Mouse (Mus musculus) left cerebral cortex, postnatal 25 days (tissue): ENCODE results near the gene Soat2. TPM values are rescaled to one million over a fixed set of nuclear protein-coding genes. Genes with fewer than 3 reads are reported as not detected.
"Not testable (repeated sequence)": the region's sequence is repeated elsewhere in the genome, so short reads cannot be mapped to it uniquely, and the experiment has no call there.

ENCODE experiments used
- DNase-seq, 2 experiments: peaks; one replicate each; pipeline ENCODE4 v3.0.0; 2022; ENCODE audit warnings: low spot score in 2 of 2, mixed read lengths in 1 of 2
- intact Hi-C: fragments of 180-260 bp; cut with DNase I; formaldehyde crosslinking; loops from one replicate; pipeline ENCODE4 v1.15.1; 2025
- total RNA-seq, 2 experiments: library from RNA; stranded (reverse); gene quantifications; 2 replicates each; pipeline ENCODE4 v1.2.3; 2021

The Soat2 gene
- total RNA-seq, 2 experiments from 2014 or later, result 0.14 TPM; not detected in 1

DNA sequence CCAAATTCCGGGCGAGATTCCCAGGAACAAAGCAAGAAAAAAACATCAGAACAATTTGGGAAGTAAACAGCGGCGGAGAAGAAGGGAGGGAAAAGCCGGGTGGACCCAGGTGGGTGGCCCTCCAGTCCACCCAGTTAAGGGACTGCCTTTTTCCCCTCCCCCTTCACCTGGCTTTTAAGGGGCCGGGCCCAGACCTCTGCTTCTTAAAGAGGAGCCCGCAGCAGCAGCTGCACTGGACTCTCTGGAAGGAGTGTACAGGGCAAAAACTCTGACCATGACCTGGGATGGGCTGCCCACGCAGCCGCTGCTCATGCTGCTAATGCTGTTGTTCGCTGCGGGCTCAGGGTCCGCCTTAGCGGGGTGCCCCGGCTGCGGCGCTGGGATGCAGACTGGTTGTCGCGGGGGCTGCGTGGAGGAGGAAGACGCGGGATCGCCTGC, 6.0 kb upstream of the Soat2 start, which contains the start of gene Igfbp6:
Gene Igfbp6 (plus strand): TSS at position 89 of the 438 bp plus-strand sequence.
- DNase-seq, result peak; percentile 14 to 31
- intact Hi-C loops, result no loop called here

DNA sequence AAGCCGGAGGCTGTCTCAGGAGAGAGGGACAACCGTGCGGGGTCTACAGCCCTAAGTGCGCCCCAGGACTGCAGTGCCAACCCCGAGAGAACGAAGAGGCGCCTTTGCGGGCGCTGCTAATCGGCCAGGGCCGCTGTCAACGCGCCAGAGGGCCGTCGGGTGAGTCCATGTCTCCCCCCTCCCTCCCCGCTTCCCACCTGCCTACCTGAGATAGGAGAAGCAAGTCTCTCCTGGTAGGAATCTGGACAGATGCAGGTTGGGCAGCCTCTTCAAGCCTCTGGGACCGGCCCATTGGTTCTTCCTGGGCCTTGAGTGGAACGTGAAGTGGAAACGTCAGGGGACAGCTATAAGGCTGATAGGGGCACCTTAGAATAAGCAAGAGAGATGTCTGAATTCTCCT, 5.6 kb upstream of the Soat2 start:
- intact Hi-C loops, result loop anchor here (5.0 kb wide), 2 partner anchors 37 to 58 kb away; partner anchors contain the start of genes Csad and Zfp740

DNA sequence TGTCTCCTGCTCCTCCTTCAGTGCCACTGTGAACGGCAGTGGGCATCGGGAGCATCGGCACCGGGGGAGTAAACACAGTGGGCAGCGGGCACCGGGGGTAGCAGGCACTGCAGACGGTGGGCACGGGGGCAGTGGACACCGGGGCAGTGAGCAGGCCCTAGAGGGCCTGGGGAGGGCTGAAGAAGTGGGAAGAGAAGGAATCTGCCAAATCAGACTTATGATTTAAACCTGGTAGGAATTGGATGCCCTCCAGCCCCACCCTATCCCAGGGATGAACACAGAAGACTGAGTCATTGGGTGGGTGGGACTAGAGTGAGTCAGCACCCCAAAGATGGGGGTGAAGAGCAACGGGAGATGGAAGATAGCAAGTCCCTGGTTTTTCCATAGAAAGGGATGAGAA, 5.0 kb upstream of the Soat2 start:
- intact Hi-C loops, result loop anchor here (5.0 kb wide), 2 partner anchors 38 to 57 kb away; partner anchors contain the start of genes Csad and Zfp740
- peak; percentile 31 to 89 for DNase-seq

More for the DNA sequence above, 5.6 kb upstream of the Soat2 start:
- no peak for DNase-seq

DNA sequence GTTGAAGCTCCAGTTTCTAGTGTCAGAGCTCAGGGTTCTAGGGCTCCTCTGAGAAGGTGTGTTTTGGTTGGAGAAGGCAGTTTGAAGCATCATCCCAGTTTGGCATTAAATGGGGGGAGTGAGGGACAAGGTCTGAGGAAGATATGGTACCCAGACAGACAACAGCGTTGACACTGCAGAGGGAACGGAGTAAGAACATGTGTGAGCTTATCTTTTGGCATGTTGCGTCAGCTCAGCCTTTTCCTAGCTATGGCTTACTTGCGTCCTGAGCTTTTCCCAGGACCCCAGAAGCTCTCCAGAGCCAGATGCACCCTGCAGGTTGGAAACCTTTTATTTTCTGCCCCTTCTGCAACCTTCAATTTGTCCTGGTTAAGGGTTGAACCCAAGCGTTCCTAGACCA, 4.2 kb upstream of the Soat2 start:
- intact Hi-C loops, result loop anchor here (5.0 kb wide), 2 partner anchors 39 to 56 kb away; partner anchors contain the start of genes Csad and Zfp740

DNA sequence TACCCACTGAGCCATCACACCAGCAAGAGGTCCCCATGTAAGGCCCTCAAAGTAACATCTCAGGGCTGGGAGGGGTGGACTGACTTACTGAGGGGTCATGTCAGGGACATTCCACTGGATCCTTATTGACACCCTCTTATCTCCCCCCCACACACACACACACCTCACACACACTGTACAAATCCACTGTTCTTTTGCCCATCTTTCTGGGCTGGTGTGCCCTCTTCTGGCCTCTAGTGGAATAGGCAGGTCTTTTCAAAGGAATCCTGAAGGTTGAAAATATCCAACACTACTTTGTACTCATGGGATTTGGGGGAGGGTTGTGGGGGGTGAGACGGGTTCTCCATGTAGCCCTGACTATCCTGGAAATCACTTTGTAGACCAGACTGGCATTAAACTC, 3.4 kb upstream of the Soat2 start:
- intact Hi-C loops, result loop anchor here (5.0 kb wide), 2 partner anchors 40 to 55 kb away; partner anchors contain the start of genes Csad and Zfp740
- DNase-seq, result peak; percentile 38 to 41

More for the DNA sequence above, 4.2 kb upstream of the Soat2 start:
- no peak for DNase-seq

DNA sequence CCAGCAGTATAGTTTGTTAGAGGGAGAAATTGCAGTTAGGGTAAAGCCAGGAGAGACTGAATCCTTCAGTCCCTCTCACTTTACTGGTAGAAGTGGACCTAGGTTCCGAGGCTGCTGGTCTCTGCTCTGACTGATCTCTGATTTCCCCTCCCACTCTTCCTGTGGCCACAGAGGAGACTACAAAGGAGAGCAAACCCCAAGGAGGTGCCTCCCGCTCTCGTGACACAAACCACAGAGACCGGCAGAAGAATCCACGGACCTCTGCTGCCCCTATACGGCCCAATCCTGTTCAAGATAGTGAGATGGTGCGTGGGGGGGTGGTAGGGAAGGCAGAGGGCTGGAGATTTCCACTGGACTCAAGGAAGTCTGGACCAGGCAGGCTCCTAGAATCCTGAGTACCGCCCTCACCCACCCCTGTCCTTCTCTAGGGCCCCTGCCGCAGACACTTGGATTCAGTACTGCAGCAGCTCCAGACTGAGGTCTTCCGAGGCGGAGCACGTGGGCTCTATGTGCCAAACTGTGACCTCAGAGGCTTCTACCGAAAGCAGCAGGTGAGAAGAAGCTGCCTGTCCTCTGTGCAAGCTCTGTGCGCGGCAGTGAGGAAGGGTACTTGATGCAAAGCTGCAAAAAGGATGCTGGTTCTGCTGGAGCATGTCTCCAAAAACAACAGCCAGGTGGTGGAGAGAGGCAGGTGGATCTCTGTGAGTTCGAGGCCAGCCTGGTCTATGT, 2.5 kb upstream of the Soat2 start:
- intact Hi-C loops, result loop anchor here (5.0 kb wide), 2 partner anchors 41 to 54 kb away; partner anchors contain the start of genes Csad and Zfp740
- DNase-seq, result no peak

DNA sequence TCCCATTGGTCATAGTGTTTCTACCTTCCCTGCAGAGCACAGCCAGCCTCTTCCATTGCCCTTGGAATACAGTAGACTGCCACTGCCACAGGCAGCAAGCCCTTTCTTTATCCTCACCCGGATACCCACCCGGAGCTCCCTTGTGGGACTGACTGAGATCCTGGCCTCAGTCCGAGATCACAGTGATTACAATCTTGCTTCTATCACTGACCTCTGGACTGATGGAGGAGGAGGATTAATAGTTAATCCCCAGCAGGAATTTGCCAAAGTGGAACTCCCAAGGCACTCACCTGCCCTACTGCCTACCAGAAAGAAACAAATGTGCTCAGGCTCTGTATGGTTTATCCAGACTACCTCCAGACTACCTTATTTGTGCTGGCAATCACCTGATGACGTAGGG, 765 bp upstream of the Soat2 start:
- intact Hi-C loops, result loop anchor here (5.0 kb wide), 2 partner anchors 42 to 53 kb away; partner anchors contain the start of genes Csad and Zfp740
- no peak for DNase-seq

DNA sequence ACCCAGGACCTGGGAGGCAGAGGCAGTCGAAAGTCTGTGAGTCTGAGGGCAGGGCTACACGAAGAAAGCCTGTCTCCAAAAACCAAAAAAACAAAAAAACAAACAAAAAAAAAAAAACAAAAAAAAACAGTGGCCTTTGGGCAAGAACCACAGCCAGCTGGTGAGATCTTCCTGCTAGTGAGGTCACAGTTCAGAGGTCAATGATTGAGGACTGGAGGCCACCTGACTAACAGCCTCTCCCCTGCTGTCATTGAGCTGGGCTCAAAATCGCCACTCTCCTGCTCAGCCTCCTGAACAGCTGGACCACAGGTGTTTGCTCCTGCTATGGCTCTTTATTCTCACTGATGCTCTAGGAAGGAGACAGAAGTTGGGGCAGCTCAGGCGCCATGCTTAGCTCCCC, 2.3 kb downstream of the Soat2 start:
- intact Hi-C loops, result no loop called here
- no peak for DNase-seq

DNA sequence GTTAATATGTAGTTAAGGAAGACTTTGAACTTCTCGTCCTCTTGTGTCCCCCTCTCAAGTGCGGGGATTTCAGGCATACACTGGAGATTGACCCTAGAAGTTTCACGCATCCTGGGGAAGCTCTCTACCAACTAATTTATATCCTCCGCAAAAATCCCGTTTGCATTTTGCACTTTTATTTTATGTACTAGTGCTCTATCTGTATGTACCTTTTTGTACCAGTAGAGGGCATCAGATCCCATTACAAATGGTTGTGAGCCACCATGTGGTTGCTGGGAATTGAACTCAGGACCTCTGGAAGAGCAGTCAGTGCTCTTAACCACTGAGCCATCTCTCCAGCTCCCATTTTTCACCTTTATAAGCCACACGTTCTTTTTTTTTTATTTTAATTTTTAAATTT, 4.7 kb downstream of the Soat2 start:
- intact Hi-C loops, DNase-seq: not testable (repeated sequence)

DNA sequence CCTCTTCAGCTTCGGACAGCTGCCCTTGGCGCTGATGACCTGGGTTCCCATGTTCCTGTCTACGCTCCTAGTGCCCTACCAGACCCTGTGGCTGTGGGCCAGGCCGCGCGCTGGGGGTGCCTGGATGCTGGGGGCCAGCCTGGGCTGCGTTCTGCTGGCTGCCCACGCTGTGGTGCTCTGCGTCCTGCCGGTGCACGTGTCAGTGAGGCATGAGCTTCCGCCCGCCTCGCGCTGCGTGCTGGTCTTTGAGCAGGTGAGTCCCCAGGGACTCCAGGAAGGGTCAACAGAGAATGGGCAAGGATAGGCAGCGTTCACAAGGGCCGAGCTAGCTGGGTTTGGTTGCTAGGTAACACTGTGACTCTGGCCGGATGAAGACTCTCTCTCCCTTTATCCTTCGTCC, 6.5 kb downstream of the Soat2 start:
- intact Hi-C loops, result no loop called here
- no peak for DNase-seq

DNA sequence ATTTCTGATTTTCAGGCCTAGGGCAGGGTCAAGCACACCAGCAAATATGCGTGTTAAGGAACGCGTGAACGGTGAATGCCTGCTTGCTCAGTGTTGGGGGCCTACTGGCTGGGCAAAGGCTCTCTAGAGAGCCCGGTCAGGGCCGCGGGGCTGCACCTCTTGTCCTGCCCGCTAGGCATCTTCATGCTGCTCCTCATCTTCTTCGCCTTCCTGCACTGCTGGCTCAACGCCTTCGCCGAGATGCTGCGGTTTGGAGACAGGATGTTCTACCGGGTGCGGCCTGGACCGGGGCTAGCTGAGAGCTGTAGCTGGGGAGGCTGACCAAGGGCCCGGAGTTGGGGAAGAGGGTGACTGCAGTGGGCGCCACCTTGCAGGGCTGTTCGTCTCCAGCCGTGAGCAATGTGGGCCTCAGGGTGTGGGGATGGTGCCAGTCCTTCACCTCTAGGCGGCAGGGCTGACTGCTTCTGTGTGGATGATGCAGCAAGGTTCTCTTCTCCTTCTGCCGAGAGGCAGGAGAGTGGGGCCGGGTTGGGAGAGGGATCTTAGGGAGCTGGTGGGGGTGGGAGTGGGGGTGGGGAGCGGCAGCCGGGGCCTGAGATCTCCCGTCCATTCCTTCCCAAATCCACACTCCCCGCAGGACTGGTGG, 10.2 kb downstream of the Soat2 start:
- intact Hi-C loops, result no loop called here
- no peak for DNase-seq

DNA sequence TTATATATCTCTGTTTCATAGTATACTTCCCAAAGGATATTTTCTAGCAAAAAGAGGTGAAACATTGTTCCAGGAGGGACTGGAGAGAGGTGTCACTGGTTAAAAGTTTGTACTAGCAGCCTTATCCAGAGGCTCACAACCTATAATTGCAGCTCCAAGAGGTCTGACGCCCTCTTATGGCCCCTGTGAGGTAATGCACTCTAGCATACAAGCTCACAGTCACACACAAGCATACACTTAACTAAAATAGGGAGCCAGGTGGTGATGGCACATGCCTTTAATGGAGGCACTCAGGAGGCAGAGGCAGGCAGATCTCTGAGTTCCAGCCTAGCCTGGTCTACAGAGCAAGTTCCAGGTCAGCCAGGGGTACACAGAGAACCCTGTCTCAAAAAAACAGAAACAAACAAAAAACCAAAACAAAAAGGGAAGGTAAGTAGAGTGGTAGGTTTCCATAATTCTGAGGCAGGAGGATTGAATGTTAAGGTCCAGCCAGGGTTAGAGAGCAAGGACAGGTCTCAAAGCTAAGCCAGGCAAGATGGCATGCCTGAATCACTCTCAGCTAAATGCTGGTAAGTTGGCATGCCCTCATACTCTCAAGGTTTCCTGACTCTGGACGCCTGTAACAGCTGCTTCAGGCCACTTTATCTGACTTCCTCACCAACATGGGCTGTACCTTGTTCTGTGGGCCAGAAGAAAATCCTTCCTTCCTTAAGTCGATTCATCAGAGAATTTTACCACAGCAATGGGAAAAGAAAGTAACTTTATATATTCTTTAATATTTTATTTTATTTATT, 13.8 kb downstream of the Soat2 start:
- no peak for DNase-seq
- intact Hi-C loops, result no loop called here

DNA sequence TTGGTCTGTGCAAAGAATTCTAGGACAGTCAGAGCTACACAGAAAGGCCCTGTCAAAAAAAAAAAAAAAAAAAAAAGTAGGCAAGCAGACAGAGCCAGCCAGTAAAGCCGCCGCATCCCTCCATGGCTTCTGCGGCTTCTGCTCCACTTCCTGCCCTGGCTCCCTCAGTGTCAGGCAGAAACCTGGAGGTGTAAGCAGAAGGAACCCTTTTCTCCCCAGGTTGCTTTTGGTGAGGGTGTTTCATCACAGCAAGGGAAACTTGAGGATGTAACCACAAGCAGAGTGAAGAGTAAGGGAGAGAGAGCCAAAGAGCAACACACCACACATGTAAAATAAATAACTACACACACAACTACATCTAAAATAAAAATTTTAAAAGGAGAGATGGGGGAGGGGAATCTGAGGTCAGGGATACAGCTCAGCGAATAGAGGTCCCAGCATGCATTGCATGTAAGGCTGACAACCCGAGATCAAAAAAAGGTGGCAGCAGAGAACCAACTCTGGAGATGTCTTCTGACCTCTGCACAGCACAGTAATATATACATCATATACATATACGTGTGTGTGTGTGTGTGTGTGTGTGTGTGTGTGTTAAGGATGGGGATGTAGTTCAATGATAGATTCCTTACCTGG, 15.3 kb downstream of the Soat2 start:
- intact Hi-C loops, result no loop called here
- no peak for DNase-seq

DNA sequence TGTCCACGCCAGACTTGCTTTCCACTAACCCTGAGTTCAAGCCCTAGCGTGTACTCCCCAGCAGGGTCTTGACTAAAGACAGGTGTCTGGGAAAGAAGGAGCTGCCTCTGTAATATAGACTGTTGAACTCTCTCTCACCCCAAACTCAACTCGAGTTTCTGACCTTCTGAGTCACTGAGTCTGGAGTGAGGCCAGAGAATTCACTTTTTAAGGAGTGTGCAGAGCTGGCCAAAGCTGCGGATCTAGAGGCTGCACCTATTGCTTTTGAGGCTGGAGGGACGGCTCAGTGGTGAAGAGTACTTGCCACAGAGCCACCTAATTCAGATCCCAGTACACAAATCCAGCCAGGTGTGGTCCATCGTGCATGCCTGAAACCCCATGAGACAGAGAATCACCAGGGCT, 17.3 kb downstream of the Soat2 start:
- intact Hi-C loops, result no loop called here
- DNase-seq, result no peak

DNA sequence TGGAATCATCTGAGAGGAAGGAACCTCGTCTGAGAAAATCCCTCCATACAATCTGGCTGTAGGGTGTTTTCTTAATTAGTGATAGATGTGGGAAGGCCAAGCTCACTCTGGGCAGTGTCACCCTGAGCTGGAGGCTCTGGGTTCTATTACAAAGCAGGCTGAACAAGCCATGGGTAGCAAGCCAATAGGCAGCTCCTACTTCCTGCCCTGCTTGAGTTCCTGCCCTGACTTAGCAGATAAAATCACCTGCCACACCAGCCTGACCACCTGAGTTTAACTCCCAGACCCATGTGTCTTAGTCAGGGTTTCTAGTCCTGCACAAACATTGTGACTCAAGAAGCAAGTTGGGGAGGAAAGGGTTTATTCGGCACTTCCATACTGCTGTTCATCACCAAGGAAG, 18.7 kb downstream of the Soat2 start:
- intact Hi-C loops, result no loop called here
- no peak for DNase-seq

DNA sequence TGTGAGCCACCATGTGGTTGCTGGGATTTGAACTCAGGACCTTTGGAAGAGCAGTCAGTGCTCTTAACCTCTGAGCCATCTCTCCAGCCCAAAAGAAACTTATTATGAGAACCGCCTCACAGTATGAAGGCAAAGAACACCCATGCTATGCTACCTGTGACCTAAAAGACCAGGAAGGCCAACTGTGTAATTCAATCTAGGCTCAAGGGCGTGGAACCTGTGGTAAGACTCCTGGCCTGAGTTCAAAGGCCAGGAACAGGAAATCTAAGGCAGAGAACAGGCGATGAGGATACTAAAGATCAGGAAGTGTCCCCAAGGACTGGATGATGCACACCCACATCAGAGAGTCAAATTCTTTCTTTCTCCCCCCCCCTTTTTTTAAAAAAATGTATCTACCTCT, 23.3 kb downstream of the Soat2 start:
- intact Hi-C loops, result no loop called here
- DNase-seq, result no peak

DNA sequence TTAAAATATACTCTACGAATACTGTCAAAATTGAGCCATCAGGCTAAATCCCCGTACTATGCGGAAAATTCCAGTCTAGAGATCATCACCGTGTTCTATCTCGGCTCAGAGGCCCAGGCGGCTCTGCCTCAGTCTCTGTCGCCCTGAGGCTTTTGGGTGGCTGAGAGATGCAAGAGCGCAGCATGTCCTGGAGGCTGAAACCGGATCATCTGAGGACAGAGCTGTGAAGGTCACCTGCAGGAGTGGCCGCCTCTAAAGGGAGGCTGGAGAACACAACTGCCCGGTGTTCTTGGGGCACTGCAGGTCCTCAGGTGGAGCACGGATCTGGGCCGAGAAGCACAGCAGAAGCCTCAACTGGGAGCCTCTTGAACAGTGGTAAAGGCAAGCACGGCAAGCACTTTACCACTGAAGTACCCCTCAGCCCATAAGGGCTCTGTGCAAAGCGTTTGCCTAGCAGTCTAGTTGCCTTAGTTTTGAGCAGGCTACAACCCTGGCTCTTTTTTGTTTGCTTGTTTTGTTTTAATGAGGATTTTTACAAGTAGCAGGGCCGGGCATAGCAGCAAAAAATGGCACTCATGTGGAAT, 25.5 kb downstream of the Soat2 start:
- intact Hi-C loops, result no loop called here
- no peak for DNase-seq

DNA sequence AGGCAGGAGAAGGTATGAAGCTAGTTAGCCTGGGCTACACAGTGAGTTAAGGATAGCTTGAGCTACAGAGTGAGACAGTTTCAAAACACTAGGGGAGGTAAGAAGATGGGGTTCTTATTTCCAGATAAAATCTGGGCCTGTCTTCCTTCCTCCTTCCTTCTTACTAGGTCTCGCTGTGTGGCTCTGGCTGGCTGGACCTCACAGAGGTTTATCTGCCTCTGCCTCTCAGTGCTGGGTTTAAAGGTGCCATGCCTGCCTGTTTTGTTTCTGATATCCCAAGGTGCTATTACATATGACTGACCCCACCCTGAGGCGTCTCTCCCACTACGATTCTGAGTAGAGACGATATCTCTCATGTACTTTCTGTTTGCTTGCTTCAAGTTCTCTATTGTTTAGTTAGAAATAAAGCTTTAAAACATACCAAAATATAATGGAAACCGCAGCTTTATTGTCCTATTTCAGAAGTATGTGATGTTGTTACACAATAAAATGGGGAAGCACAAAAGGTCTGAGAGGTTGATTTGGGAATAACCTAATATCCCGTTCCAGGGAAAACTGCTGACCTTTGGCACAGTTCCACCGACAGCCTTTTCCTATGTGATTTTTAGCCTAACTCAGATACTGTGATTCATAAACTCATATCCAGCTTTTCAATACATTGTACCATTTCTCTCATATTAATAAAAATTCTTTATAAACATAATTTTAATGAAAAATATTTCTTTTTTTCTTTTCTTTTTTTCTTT, 26.4 kb downstream of the Soat2 start:
- intact Hi-C loops, result no loop called here
- DNase-seq, result no peak
